Mouse (Mus musculus): ENCODE measurements around the gene Gal3st1.

DNA sequence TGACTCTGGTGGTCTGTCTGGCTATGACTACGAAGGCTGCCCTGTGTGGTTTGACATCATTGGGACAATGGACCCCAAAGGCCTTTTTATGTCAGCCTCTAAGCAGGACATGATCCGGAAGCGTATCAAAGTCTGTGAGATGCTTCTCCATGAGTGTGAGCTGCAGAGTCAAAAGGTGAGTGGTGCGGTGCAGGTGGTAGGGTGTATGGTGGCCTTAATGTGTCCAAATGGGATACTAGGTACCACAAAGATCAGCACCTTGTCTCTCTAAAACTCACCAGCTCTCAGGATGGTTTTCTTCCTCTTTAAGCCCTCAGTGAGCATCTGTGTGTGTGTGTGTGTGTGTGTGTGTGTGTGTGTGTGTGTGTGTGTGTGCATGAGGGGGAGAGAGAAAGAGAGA is 56.5 kb downstream of the Gal3st1 start:
- TF ChIP-seq POLR2A (IDR thresholded peaks at IDR 0.05; ENCODE audit: control insufficient read depth, low read depth, low read length) (no peak), CTCF (IDR thresholded peaks at IDR 0.05; ENCODE audit: control insufficient read depth, insufficient read depth, insufficient replicate concordance, low read depth, low read length) (no peak)
